Mouse (Mus musculus) cerebral cortex, adult 2 months (tissue): ENCODE results near the gene Bhmt.

Experiments
- WGBS: fragments of 180-500 bp; shearing (Covaris S2); methylation state at CpG from one replicate; pipeline ENCODE4 v1.1.7; 2018; 5-methylcytosine and 5-hydroxymethylcytosine counted together

Bhmt gene

DNA sequence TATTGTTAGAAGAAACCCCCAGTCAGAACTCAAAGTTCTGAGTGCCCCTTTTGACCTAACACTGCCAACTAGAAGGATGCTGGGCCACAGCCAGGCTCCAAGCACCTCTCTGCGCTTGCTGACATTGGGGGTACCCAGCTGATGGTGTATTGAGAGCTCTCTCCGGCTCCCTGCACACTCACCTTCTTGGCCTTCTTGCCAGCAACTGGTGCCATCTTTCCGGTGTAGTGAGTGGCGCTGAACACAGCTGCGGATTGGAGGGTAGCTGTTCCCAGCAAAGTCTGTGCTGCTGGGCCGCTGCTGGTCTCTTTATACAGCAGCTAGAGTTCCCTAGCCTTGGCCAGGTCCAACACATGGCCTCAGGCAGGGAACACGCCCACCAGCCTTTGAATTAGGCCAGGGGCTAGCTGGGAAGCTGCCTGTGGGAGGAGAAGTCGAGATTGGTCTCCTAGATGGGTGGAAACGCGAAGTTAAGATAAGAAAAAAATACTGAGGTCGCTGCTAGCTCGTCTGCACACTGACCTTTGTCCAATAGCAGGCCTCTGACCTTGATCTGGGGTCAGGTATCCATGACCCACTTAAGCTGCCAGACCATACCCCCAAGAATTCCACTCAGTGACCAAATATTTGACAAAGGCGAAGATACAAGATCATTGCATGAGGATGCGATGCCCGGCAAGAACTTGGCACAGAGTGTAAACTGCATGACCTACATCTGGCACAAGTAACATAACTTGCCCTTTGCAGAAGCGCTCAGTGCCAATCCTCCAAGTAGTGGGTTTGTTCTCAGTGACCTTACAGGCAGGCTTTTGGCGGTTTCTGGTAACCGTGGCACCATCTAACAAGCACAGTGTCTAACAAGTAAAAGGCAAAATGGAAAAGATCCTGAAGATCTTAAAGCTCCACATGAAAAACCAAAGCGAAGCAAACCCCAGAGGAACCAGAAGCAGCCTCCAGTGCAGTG lies at the start of gene Bhmt:
Bhmt (minus strand) TSS at position 680 of the 964 bp plus-strand sequence.
- WGBS, result 84% methylated on average over 19 of the region's 19 CpGs

GRCm38 (mm10) chr13:93687321-93687720 lies 49.6 kb upstream of the Bhmt start:
- WGBS, result 40% methylated on average over 5 of the region's 5 CpGs

- WGBS, result 92% methylated on average over 4 of the region's 4 CpGs
Measured at GRCm38 (mm10) chr13:93685226-93685625, 47.5 kb upstream of the Bhmt start.

DNA sequence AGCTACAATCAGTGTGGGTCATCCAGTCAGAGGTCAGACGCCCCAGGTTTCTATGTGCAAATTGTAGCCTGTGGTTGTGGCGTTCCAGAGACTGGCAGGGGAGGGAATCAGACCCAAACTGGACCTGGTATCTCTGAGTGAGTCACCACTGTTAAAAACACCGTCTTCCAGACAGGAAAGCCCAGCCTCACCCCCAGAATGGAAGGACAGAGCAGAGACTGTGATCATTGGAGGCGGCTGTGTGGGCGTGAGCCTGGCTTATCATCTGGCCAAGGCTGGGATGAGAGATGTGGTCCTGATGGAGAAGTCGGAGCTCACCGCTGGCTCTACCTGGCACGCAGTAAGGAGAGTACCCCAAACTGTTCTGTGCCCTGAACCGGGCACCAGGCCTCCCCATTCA lies 39.1 kb upstream of the Bhmt start:
- 69% methylated on average over 9 of the region's 9 CpGs for WGBS

GRCm38 (mm10) chr13:93674131-93674561 lies 36.4 kb upstream of the Bhmt start, which contains the start of the genes Bhmt2 and Dmgdh:
Gene Bhmt2 (minus strand): TSS chr13:93674302.
Gene Dmgdh (plus strand): TSS chr13:93674433.
- WGBS, result 13% methylated on average over 31 of the region's 31 CpGs

DNA sequence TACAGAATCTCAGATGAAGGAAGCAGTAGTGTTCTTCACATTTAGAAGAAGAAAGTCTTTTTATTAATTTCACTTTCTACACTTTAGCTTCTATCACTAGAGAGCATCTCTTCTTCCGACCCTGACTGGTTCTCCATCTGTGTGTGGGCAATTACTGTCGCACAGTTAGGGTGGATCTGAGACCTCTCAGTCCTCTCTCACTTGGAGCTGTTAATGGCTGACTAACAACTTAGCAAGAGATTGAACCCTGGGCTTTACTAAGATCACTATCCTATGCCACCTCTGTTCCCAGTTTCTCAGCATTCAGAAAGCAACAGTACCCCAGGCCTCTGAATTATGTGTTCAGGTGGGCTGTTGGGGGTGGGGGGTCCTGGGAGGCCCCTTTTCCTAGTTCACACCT lies 35.5 kb upstream of the Bhmt start:
- 81% methylated on average over 2 of the region's 2 CpGs for WGBS

DNA sequence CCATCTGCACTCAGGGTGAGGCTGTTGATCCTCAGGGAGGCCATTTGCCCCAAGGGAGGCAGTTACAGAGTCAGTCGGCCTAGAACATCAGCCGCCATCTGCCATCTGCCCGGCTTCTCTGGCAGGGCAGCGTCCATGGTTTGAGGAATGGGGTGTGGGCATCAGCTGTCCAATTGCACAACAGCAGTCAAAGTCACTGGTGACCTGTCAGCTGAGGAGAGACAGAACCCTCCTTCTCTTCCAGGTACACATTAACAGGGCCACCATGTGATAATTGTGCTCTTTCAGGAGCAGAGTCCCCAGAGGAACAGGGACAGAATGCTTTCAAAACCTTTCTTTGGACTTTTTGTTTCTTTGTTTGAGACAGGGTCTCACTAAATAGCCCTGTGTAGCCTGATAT lies 34.6 kb upstream of the Bhmt start:
- WGBS, result 98% methylated on average over 4 of the region's 4 CpGs

GRCm38 (mm10) chr13:93667586-93667985 lies 29.8 kb upstream of the Bhmt start:
- 66% methylated on average over 4 of the region's 4 CpGs for WGBS

GRCm38 (mm10) chr13:93657941-93658340 lies 20.2 kb upstream of the Bhmt start:
- WGBS, result 86% methylated on average over 5 of the region's 5 CpGs

DNA sequence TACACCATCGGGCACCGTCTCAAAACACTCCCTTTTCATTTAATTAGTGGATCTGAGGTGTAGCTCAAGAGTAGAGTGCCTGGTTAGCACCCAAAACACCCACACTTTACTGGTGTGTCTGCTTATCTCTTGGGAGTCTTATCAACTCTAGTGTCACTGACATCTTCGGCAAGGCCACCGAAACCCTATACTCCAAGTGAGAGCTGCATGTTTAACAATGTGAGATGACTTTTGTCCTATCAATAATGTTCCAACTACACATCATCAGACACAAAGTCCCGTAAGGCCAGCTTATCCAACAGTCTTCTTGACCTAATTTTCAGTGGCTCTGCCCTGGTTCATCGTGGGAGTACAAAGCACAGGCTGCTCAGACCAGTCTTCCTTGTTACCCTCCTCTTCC lies 15.6 kb upstream of the Bhmt start:
- WGBS, result 92% methylated on average over 6 of the region's 6 CpGs

DNA sequence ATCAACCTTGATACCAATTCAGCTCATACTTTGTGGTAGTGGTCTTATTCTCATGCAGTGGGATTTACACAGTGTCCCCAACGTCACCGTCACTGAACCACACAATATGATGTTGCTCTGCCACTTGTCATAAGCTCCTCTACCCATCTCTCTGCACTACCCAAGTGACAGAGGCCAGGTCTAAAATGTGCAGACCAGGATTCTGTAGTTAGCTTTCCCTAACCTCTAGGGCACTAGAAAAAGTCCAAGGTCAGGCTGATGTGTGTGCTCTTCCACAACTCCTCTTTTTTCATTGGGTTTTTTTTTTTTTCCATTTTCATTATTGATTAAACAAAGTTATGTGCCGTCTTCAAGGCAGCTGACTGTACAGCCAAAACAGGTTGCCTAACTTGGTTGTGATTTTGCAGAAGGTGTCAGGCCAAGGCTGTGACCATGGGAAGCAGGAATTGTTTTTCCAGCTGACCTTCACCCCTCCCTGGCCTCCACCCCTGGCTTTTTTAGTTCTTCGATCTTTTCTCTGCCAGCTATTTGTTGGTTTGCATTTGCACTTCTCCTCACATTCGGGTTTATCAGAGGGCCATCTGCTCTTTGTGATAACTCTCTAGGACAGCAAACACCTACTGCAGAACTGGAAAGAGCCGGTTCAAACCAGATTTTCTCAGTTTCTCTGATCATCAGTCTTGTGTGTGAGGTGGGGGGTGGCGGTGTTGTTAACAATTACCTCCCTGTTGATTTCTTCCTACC lies 10.8 kb upstream of the Bhmt start:
- WGBS, result 84% methylated on average over 7 of the region's 7 CpGs

DNA sequence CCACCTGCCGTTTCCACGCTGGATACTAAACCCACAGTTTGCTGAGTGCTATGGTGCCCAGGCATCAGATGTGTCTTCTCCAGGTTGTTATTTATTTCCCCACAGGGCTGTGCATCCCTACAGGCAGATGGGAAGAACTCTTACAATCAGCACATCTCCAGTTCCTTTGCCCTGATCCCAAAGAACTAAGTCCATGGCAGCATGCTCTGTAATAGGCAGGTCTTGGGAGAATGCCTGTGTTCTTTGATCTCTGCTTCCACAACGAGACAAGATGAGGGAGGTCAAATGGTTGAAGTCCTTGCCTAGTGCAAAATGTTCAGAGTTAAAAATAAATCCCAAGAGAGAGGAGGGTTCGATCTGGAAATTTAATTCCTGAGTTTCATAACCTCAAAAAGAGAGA lies 1.9 kb upstream of the Bhmt start:
- 67% methylated on average over 4 of the region's 4 CpGs for WGBS

GRCm38 (mm10) chr13:93636561-93636960 lies 1.2 kb downstream of the Bhmt start:
- 86% methylated on average over 1 of the region's 1 CpGs for WGBS

GRCm38 (mm10) chr13:93632927-93633326 lies 4.8 kb downstream of the Bhmt start:
- 87% methylated on average over 5 of the region's 5 CpGs for WGBS

DNA sequence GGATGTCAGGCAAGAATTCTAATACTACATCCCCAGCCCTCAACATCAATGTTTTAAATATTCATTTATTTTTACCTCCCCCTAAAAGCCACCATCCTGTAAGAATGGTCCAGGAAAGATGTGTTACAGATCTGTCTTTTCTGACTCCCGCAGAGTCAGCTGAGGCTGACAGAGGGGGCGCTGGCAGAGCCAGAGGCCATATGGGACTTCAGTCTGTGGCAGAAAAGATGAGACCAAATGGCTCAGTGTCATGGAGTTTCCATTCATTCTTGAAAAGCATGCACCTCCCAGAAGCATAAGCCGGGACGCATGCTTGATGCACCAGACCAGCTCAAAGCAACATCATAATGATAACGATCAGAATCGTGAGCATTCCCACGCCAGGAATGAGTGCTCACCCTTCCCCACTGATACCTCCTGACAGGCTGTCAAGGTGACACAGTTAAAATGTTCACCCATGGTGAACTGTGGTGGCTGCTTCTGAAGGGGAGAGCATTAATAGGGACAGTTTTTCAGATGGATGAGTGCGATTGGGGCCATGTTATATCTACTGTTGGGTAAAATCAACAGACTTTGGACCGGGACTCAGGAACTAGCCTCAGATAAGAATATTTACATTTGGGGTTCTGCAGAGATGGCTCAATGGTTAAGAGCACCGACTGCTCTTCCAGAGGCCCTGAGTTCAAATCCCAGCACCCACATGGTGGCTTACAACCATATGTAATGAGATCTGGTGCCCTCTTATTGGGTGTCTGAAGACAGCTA lies 6.6 kb downstream of the Bhmt start:
- WGBS, result 87% methylated on average over 10 of the region's 10 CpGs

- 56% methylated on average over 6 of the region's 6 CpGs for WGBS
Measured at GRCm38 (mm10) chr13:93628861-93629260, 8.9 kb downstream of the Bhmt start.

DNA sequence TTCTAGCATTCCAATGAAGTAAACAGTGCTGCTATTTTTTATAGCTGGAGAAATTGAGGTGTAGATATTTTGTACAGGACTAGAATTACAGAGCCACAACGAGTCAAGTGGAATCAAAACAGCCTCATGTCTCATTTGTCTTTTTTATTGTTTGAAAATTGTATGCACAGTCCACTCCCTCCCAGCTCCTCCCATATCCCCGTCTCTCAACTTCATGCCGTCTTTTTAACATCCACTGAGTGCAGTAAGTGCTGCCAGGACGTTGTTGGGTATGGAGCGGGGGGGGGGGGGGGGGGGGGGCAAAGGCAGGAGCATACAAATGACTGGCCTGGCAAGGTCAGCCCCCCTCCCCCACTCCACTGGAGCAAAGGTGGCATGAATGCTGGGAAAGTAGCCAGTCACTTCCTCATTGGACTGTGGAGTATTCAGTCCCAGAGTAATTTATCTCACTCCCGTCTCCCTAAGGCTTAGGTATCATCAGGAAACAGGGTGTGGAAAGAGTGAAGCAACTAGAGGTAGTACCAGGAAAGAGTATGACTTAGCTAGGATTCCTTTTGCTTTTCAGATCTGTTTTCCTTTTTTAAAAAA lies 23.3 kb downstream of the Bhmt start:
- 25% methylated on average over 6 of the region's 6 CpGs for WGBS

DNA sequence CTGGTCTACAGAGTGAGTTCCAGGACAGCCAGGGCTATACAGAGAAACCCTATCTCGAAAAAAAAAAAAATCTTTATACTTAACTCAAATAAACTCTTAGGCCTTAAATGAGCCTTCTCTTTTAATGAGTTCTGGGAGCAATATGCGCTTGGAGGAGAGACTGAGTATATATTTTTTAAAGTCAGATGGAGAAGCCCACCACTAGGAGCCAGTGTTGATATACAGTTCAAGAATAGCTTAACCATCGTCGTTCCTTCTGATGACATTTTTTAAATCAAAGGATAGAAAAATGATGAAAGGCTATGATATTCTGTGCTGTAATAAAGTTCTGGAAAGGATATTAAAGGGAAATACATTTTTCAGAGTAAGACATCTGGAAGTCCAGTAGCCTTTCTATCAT lies 24.0 kb downstream of the Bhmt start:
- WGBS, result 43% methylated on average over 4 of the region's 4 CpGs

DNA sequence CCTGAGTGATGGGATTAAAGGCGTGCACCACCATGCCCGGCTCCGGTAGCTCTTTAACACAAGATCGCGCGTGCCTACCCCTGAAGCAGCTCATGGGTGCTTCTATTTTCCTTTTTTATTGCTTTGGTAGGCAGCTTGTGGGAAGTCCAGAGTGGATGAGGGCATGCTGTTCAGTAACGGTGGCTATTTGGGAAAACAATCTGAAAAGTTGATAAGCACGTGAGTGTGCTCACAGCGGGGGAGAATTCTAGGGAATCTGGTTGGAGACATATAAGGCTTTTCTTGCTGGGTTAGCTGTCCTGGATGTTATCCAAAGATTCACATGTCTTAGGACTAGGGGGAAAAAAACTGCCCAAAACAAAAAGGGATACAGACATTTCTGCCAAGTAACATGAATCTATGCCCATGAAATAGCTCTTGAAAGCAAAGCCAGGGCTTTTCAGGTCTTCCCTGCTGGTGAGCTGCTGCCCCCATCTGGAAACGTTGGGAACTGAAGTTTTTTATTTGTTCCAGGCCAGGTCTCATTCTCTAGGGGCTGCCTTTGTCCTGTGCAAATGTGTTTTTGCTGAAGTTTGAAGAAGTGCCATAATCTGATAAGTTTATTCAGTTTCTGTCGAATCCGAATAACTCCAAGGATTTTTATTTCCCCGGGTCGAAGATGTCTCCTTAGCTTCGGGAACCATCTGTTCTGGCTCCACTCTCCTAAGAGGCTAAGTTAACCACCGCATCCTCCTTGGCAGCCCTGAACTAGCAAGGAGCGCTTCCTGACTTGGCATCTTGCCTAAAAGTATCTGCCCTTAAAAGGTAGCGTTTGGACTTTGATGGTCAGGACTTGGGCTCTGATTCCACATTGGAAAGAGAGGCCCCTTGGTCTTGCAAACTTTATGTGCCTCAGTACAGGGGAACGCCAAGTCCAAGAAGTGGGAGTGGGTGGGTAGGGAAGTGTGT lies 24.8 kb downstream of the Bhmt start:
- 32% methylated on average over 19 of the region's 19 CpGs for WGBS

DNA sequence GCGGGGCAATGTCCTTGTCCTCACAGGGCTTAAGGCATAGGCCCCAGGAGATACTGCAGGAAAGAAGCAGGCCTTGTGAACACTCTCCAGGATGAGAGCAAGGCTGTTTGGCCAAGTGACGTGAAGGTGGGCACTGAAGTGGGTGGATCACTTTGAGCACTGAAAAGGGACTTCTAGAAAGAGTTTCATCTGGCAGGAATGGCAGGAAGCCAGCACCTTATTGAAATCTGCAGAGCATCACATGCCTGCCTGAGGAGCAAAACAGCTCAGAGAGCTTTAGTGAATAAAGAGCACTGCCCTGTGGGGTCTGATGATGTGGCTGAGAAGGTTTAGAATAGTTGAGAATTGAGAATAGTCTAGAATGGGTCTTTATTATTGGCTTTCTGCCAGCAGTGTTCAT lies 29.3 kb downstream of the Bhmt start:
- WGBS, result 72% methylated on average over 2 of the region's 2 CpGs
